Mouse (Mus musculus) heart, adult 11 months (tissue): ENCODE measurements around the gene Chd3.

Experiments used
- DNase-seq: peaks from one replicate; pipeline ENCODE4 v3.0.0; 2022

Gene Chd3

GRCm38 (mm10) chr11:69388680-69389079 lies 19.5 kb upstream of the Chd3 start:
- DNase-seq, result no peak

GRCm38 (mm10) chr11:69386758-69387157 lies 17.6 kb upstream of the Chd3 start:
- no peak for DNase-seq

- no peak for DNase-seq
These were observed 15.8 kb upstream of the Chd3 start for GRCm38 (mm10) chr11:69384979-69385378.

DNA sequence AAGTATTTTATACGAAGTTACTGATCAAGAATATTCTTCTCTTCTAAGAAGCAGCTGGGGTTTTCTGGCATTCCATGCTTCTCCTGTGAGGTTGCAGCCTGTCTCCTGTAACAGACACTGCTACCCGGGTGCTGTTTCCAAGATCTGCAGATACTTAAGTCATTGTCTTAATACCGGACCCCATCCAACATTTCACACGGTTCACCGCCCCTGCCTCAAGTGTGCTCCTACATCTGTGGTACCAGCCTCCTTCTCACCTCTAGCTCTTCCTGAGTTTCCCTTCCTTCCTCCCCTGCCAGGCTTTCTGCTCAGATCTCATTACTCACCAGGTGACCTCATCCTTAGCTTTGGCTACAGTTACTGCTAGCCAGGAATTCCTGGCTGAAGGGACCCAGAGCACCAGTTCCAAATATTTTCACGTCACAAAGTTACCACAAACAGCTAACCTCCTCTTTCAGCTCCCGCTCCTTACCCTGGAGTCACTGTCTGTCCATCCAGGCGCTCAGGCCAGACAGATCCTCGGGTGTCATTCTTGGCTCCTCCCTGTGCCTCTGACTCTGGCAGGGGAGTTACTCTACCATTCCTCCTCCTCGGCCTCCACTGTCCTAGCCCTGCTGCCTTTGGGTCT lies 13.4 kb upstream of the Chd3 start:
- DNase-seq, result no peak

DNA sequence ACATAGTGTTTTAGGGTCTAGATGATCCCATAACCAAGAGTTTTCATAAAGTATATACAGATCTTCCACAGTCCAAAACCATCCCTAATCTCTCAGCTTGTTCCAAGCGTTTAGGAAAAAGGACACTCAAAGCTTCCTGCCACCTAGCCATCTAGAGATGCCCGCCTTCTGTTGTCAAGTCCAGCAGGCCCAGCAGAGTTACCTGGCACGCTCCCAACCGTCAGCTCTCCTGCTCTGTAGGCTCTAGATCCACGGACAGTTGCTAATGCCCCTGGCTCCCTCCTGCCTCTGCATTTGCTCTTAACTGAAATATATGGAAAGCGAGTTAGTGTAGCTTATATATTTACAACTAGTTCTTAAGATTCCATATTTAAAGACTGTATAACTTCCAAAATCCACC lies 12.2 kb upstream of the Chd3 start:
- no peak for DNase-seq

- no peak for DNase-seq
These were observed 10.4 kb upstream of the Chd3 start for GRCm38 (mm10) chr11:69379600-69379999.

DNA sequence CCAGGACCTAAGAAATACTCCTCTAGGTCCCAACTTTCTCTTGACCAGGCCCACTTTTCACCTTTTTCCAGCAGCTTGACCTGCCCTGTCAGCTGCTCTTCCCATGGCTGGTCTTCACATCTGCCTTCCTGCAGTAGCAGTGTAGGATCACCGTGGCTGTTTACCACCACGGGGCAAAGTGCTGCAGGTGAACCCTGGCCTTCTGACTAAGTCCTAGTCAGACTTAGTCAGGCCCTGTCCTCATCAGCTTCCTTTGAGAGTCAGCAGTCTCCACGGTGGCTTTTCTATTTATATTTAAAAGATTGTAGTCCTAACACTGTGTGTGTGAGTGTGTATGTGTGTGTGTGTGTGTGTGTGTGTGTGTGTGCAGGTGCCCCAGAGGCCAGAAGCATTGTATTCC lies 8.6 kb upstream of the Chd3 start:
- no peak for DNase-seq

GRCm38 (mm10) chr11:69375646-69376045 lies 6.4 kb upstream of the Chd3 start:
- no peak for DNase-seq

GRCm38 (mm10) chr11:69373223-69373965 lies 4.2 kb upstream of the Chd3 start:
- no peak for DNase-seq

DNA sequence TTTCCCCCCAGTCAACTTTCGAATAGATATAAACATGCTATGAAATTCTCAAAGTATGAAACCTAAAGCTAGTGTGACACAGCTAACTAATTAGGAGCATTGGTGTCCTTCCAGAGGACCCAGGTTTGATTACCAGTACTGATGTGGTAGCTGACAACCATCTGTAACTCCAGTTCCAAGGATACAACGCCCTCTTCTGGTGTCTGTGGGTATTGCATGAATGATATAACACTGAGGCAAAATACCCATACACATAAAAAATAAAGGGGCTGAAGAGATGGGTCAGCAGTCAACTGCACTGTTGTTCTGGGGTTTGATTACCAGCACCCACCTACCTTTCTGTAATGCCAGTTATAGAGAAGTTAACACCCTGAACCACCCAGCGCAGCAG lies 3.6 kb upstream of the Chd3 start:
- no peak for DNase-seq

DNA sequence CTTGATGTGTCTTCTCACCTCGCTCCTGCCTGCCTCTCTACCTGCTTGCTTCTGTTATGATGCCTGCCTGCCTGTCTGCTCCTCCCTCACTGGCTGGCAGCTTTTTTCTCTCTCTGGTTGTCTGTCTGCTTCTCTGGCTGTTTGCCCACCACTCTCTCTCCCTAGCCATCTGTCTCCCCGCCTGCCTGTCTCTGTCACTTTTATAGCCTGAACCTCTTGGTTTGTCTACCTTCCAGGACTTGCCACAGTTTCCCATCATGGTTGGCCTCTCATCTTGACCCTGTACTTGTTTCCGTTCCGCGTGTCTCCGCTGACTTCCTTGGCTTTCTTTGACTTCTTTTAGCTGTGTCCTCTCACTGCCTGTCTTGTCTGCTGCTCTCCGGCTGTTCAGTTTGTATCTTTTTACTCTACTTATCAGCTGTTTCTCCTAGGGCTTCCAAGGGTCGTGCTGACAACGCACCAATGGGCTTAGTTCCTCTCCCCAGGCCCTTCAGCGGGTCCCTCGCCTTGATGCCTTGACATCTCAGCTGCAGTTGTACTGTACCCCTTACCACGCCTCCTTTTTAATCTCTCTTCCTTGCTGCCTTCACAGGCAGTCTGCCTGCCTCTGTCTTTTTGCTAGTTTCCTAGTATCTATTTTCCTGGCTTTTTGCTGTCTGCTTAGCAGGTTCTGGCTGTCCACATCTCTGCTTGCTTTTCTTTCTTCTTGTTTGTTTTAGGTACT lies 3.0 kb upstream of the Chd3 start:
- no peak for DNase-seq

GRCm38 (mm10) chr11:69371601-69372000 lies 2.4 kb upstream of the Chd3 start:
- DNase-seq, result no peak

- DNase-seq, result no peak
These were observed 1.6 kb upstream of the Chd3 start for GRCm38 (mm10) chr11:69370817-69371215.

DNA sequence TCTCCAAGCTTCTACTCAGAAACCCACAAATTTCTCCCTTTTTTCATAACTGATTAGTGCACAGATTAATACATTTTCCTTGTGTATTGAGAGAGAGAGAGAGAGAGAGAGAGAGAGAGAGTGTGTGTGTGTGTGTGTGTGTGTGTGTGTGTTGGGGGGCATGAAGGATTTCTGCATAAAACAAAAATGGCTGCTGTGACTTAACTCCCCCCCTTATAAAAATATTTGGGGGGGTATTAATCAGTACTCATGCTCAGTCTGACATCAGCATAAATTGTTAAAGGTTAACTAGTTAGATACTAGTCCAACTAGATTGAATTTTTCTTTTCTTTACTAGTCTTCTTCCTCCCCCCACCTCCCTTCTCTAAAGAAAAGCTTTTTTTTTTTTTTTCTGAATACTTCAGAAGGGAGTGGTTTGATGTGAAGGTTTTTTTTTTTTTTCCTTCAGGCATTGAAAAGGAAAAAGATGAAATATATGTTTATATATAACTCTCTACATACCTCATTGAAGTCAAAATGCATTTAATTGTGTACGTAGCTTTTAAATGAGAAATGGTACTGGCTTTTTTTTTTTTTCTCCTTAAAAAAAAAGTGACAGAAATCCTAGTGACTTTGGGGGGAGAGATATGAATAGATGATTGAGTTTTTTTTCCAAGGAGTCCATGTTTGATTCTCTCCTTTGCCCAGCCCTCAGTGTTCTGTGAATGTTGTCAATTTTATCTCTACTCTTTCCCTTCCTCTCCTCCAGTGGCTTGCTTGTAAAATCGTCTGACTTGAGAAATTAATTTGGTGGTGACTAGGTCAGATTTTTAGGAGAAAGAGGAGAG lies 997 bp upstream of the Chd3 start:
- DNase-seq, result no peak

- peak; percentile 97 for DNase-seq
These were observed 621 bp downstream of the Chd3 start for GRCm38 (mm10) chr11:69368356-69369214.

GRCm38 (mm10) chr11:69367616-69368355 lies 1.4 kb downstream of the Chd3 start:
- DNase-seq, result peak; percentile 97

DNA sequence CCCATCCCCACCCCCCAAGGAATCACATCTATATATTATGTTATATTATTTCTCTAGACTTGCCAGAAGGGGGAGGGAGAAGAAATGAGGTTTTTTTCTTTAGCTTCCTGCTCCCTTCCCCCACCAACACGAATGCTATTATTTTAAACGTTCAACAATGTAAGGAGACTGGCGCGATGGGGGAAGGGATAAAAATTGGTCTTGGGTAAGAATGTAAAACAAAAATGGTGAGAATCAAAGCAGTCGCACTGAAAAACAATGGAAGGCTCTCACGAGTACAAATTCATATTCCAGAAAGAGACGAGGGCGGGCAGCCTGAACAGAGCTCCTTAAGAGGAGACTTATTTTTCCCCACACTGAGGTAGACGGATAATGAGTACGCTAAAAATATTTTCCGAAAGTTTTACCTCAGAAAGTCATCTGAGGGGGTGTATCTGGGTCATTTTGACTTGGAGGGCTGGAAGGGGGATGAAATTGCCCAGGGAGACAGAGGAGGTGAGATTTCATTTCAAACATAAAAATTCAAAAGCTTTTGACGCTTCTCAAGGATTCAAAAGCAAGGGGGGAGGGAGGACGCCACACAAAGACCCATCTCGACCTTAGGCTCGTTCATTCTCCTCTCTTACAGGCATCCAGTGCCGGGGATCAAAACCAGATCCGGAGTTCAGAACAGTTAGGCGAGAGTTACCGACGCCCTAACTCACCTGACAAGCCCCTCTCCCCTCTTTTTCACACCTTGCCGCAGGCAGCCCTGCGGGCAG lies 2.2 kb downstream of the Chd3 start:
- peak; percentile 93 for DNase-seq

DNA sequence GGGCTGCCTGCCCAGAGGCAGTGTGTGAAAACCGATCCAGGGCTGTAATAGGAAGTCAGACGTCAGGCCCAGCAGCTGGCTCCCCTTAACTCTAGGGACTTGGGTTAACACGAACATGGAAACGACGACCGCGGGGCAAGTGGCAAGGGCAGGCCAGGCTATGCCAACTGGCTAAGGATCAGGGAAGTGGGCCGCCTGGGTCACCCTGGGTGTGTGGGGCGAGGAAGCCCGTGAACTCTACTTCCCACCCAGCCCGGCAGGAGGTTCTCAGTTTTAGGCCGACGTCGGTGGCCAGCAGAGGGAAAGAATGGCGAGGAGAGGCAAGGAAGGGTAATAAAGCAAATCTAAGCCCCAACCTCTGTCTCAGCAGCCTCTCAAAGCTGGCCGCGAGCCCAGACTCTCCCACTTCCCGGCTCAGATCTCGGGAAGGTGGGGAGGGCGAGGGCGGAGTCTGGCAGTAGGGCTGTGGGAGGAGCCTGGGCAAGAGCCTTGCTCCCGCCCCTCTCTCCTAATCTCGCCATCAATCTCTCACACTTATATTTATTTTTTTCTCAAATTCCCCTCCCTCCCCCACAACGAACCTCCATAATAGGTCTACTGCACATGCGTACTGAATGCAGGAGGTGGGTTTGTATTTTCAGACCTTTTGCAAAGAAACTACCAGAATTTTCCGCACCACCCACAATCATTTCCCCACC lies 2.9 kb downstream of the Chd3 start:
- DNase-seq, result peak; percentile 99

- DNase-seq, result no peak
These were observed 3.5 kb downstream of the Chd3 start for GRCm38 (mm10) chr11:69365722-69366121.

- peak; percentile 100 for DNase-seq
These were observed 4.3 kb downstream of the Chd3 start for GRCm38 (mm10) chr11:69364910-69365309.
